Mouse (Mus musculus): ENCODE measurements around the gene Axdnd1. TPM values are rescaled to one million over a fixed set of nuclear protein-coding genes. Genes with fewer than 3 reads are reported as not detected.

Gene Axdnd1
- total RNA-seq (2021), result 1 to 10 TPM in 1 of 2 experiments, under 1 TPM in 1; 0.89 to 1.1 TPM
- long read RNA-seq, result 0 reads

DNA sequence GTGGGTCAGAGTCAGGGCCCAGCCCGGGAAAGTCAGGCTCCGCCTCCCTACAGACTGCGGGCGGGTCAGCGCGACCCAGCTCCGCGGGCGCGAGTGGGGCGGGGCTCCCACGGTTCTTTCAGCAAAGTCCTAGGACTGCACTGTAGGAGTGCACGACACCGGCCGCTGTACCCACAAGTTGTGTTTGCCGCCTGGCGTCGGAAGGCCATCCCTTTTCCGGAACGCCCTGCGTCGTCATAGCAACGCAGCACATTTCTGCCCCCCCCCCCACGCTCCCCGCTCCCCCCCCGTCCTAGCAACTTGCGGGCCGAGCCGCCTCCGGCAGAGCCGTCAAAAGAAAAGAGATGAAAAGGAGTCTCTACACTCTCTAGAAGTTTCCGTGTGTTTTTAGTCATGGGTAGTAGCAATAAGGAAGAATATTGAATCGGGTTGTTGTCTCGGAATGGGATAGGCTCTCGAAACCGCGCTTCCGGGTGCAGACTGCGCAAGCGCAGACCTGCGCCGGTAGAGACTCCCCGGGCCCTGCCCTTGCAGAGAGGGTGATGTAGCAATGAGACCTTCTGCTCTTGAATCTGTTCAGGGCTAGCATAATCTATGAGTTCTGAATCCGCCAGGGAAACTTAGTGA lies at the start of gene Axdnd1:
Gene Axdnd1, minus strand, starts transcription at position 489 of the 627 bp plus-strand sequence.
- DNase-seq (ENCODE audit: low spot score in 2 of 2), result peak; percentile 77 to 84

DNA sequence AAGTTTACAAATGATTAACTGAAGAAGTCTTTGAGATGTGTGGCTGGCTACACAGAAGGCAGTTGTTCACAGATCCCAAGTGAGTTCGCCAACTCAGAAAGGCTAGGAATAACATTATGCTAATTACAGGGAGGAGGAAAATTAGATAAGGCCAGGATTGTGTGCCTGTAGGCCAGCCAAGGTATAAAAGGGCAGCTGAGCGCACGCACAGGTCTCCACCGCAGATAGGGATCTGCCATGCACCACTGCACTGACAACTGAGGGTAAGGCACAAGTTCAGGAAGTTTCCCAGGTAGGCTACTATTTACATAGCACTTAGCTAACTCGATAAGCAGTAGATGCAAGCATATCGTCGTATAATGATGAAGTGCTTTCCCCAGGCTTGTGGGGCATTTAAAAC lies 49.6 kb upstream of the Axdnd1 start:
- DNase-seq (ENCODE audit: low spot score in 2 of 2), result no peak

DNA sequence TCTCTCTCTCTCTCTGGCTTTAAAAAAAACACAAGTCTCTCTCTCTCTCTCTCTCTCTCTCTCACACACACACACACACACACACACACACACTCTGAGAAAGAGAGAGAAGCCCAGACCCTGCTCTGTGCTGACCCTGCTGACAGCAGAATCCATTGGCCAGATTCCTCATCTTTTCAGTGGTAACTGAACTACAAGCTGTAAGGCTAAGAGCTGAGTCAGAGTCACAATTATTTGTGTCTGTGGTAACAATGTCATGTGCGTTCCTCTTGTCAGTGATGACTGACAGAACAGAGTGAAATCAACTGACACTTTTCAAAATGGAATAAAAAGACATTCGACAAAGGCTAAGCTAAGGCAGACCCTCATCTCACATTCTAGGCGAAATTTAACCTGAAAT lies 47.6 kb upstream of the Axdnd1 start:
- no peak for DNase-seq (ENCODE audit: low spot score in 2 of 2)

DNA sequence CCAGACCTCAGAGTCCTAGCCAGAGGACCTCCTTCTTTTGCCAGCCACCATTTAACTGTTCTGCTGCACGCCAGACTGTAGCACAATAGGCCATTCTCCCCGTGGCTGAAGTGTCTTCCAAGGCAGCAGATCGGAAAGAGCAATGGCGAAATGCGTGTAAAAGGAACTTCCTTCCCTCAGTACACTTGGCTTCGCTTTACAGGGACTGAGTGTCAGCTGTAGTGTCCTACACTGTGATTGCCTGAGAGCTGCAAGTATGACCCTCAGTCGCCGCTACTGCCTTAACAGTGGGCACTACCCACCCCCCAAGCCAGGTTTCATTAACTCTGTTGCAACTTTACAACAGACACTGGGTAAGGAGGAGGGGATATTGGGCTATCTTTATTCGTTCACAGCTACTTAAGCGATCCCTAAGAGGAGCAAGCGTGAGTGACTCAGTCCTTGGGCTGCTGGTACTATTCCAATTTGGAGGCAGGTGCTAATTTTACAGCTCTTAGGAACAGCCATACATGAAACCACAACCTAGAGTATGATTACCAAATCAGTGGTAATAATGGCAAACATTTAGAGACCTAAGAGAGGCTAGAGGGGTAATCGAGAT lies 46.8 kb upstream of the Axdnd1 start:
- no peak for DNase-seq (ENCODE audit: low spot score in 2 of 2)

DNA sequence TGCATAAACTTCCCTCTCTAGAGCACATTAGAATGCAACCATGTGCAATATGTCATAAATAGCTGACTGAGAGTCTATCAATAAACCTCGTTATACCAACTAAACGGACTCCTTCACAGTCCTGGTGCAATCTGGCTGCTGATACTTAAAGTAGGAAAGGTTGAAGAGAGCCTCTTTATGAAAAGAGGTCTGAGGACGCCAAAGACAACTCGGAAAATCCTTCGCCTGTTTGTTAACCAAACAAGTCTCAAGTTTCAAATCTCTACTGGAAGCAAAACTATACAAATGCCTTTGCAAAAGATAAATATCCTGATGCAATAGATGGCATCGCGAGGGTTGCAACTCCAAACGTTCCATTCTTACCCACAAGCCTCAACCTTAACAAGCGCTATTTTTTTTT lies 44.0 kb upstream of the Axdnd1 start:
- no peak for DNase-seq (ENCODE audit: low spot score in 2 of 2)

DNA sequence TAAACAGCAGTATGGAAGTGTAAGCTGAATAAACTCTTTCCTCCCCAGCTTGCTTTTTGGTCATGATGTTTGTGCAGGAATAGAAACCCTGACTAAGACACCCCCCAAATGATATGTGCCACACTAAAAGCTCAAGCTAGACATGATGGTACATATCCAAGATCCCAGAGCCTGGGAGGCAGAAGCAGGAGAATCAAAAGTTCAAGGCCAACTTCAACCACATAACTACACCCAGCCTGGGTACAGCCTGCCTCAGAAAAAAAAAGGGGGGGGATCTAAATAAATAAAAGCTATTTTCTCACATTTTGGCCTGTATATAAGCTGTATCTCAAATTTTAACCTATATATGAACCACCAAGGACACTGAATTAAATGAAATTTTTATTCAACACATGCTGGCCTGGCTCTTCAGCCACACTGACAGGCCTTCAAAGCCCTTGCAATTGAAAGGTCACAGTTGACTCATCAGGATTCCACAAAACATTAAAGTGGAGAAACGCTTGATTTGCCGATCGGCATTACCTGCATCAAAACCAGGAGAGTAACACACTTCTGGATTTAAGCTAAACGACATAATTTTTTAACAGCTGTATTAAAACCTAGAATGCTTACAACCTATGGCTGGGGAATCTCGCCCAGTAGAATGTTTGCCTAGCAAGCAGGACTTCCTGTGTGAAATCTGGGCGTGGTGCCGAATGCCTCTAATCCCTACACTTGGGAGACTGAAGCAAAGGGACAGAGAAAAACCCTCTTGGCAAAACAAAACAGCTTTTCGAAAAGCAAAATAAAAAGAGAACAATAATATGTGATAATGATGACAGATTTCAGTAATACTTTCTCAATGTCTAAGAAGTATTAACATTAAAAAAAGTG lies 43.3 kb upstream of the Axdnd1 start:
- no peak for DNase-seq (ENCODE audit: low spot score in 2 of 2)

DNA sequence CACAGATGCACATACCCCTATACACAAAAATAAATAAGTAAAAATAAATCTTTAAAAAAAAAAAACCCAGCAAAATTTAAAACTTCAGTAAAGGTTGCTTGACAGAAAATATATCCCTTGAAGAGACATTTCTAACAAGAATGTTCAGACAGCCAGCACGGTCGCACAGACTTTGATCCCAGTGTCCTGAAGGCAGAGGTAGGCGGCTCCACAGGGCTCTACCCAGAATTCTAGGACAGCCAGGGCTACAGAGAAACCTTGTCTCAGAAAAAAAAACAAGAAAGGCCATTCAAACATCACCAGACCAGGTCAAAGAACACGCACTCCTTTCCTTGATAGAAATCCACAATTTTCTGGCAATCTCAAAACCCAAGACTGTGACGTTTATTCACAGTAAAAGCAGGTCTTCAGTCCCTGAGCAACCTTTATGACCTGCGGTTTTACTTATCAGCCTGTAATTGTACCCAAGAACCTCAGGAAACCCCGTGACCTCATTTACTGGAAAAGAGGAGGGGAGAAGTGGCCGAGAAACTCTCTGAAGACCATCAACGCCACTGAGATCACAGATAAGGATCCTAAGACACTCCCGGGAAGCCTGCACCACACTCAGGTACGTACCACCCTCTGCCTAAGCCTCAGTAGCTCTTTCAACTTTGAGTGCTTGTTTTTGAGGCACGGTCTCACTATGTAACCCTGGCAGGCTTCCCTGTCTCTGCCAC lies 41.5 kb upstream of the Axdnd1 start:
- DNase-seq (ENCODE audit: low spot score in 2 of 2), result no peak

DNA sequence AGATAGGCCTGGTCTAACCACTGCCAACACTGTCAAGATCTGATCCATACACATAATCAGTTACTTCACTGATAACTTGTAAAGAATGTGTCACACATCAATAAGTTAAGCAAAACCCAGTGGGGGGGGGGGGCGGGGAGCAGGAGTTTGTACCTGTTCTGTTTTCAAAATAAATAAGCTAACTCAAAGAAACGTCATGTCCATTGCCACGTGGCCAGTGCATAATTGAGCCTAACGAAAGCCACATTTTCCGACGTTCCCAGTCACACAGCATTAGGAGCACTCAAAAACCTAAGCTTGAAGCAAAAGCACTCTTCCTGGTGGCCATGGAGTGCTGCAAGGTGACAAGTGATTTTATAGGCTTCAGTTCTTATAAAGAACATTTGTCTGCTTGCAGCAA lies 40.1 kb upstream of the Axdnd1 start:
- DNase-seq (ENCODE audit: low spot score in 2 of 2), result no peak

DNA sequence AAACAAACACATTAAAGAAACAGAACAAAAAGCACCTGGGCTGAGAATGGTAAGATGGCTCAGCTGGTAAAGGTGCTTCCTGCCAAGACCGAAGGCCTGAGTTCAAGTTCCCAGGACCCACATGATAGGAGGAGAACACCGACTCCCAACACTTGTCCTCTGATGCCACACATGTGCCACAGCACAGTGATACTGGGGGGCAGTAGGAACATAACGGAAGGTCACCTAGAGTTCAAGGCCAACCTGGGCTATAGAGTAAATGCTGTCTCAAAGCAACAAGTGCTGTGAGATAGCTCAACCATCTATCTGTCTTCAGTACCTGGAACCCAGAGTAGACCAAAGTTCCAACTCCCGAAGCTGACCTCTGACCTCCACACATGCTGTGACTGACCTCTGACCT lies 39.3 kb upstream of the Axdnd1 start:
- DNase-seq (ENCODE audit: low spot score in 2 of 2), result no peak

DNA sequence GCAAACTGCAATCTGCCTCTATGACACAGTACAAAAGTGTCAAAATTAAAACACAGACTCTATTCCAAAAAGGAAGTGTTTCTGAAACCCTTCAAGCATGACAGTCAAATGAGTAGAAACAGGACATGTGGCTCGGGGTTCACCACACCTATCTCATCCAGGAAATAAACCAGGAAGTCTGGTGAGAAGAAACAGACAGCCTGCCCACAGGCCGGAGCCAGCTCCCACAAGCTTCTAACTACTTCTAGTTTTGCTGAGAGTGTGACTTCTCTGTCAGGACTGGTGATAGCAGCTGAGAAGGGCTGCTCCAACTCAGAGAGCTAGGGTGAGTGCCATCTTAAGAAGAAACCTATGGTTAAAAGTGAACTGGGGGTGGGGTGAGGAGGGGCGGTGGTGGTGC lies 38.7 kb upstream of the Axdnd1 start:
- DNase-seq (ENCODE audit: low spot score in 2 of 2), result no peak

DNA sequence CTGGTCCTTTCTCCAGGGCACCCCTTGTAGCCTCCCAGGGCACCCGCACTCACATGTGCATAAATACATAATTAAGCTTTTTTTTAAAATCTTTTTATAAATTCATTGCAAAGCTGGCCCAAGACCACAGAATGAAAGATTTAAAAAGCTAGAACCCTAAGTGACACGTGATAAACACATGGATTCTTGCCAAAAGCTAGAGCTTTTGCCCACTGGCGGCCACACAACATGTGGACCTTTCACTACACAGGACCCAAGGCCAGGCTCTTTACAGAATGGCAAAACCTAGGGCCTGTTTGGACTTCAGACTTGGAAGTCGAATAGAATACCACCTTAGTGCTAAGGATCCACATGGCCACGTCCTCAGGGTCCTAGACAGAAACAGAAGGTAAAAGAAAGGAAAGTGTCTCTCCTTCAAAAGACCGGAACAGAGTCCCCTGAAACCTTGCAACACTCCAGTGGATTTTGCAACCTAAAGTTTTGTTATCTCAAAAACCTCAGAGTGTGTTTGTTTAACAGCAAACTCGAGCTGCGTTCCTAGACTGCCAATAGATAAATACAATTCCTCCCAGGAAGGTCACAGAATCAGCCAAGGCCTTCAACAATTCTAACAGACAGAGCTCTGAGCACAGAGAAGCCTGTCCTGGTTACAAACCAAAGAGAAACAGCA lies 37.6 kb upstream of the Axdnd1 start:
- DNase-seq (ENCODE audit: low spot score in 2 of 2), result no peak

DNA sequence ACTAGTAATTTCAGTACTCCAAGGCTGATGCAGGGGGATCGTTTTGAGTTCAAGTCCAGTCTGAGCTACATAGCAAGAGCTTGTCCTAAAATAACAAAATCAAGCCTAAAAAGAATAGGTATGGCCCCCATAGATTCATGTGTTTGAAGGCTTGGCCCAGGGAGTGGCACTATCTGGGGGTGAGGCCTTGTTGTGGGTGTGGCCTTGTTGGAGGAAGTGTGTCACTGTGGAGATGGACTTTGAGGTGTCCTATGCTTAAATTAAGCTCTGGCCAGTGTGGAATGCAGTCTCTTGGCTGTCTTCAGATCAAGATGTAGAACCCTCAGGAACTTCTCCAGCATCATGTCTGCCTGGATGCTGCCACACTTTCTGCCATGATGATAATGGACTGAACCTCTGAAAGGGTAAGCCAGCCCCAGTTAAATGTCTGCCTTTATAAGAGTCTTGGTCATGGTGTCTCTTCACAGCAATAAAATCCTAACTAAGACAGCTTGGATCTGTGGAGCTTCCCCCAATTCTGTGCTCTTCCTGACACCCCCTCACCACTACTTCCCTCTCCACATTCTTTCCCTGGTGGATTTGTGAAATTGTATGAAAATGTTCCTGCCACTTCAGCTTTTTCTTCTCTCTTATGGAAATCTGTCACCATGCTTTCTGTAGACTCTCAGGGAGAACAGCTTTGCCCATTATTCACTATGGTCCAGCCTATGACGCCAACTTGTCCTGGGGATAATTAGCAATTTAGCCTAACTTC lies 34.2 kb upstream of the Axdnd1 start:
- no peak for DNase-seq (ENCODE audit: low spot score in 2 of 2)

DNA sequence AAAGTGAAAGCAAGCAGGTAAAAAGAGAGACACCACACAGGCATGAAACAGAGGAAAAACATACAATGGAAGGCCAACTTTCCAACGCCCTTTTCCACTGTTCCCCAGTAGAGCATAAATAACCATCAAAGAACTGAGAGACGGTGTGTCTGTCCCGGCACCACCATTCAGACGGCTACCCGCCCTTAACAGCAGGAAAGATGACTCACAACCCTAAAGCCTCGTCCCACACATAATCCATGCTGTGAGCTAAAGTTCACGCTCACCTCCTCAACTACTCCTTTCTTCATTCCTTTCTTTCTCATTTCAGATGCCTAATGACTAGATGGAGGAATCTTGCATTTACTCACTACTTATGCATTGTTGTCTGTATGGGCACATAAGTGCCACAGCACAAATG lies 33.4 kb upstream of the Axdnd1 start:
- DNase-seq (ENCODE audit: low spot score in 2 of 2), result no peak

DNA sequence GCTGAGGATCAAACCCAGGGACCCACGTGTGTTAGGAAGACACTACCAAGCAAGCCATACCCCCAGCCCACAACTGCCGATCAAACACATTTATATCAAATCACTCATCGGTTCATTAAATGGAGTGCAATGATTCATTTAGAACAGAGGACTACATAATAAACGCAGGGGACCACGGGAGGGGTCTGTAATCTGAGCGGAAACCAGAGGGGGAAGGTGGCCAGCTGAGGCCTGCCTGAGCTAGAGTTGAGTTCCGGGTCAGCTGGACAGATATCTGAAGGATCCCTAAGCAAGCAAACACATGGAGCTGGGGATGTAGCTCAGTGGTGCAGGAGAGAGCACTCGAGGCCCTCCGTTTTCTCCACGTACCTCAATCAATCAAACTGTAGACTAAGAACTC lies 32.9 kb upstream of the Axdnd1 start:
- DNase-seq (ENCODE audit: low spot score in 2 of 2), result no peak

DNA sequence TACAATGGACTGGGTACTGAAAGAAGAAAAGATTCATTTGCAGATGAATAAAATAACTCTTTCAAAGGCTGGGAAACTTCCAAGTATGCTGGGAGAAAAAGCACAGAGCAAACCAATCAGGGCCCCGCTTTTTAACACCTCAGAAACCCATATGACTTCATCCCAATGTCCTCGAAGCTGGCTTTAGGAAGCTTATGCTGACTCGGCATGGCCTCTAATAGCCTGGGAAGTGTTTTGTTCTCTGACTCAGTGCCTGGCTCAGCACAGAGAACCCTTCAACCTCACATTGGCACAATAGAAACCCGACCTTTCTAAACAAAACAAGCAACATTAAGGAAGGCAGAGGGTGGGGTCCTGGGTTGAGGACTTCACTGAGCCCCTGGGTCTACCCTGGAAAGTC lies 29.5 kb upstream of the Axdnd1 start:
- no peak for DNase-seq (ENCODE audit: low spot score in 2 of 2)

DNA sequence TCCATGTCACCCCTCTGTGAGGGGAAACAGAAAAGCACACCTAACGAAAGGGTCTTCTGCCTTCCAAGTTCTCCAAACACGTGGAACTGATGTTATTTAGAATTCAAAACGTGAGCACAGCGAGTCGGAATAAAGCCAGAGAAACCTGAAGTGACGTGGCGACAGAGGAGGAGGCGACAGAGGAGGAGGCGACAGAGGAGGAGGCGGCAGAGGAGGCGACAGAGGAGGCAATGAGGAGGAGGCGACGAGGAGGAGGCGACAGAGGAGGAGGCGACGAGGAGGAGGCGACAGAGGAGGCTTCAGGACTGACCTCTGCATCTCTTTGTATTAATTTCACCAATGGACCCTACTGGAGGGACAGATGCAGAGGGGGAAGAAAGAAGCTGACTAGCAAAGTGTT lies 28.7 kb upstream of the Axdnd1 start:
- no peak for DNase-seq (ENCODE audit: low spot score in 2 of 2)

DNA sequence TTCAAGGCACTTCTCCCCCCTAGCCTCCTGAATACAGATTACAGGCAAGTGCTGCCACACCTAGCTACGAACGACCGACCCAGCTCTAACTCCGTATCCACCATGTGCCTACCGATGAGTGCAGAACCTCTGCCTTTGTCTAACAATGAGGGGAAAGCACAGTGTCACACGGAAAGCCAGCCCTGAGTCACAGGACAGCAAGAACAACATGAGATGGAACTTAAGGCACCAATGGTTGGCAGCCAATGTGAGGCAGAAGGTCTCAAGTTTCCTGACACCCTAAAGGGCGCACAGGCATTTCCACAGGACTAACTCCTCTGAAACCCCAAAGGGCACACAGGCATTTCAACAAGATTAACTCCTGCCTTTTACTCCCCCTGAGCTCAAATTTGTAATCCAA lies 28.1 kb upstream of the Axdnd1 start:
- DNase-seq (ENCODE audit: low spot score in 2 of 2), result no peak

DNA sequence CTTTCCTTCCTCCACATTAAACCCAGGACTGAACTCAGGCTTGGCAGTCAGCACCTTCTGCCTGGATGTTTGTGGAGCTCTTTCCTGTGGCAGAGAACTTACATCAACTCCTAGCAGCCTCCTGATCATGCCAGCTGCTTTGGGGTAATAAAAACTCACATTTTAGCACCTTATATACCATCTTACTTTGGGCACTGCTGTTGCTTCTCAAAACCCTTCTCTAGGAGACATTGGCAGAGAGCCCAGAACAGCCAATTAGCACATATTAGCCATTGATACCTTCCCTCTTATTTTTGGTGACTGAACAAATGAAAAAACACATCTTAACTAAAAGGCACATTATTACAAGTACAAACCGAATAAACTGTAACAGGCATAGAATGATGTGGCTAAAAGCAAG lies 24.1 kb upstream of the Axdnd1 start:
- DNase-seq (ENCODE audit: low spot score in 2 of 2), result no peak

DNA sequence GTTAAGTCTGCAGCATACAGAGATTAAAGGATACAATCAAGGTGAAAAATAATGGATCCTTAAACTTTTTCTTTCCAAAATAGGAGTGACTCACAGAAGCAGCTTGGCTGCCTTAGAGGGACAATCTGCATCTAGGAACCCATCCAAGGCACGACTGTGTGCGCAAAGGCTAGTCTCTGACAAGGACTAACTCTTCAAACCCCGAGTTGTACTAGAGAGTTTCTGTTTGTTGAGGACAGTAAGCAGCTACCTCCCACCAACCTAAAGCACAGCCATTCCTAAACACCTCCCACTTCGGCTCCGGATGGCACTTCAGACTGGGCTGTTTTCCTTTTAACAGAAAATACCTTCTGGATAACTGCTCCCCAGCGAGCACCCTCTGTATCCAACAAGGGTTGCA lies 21.8 kb upstream of the Axdnd1 start:
- no peak for DNase-seq (ENCODE audit: low spot score in 2 of 2)

DNA sequence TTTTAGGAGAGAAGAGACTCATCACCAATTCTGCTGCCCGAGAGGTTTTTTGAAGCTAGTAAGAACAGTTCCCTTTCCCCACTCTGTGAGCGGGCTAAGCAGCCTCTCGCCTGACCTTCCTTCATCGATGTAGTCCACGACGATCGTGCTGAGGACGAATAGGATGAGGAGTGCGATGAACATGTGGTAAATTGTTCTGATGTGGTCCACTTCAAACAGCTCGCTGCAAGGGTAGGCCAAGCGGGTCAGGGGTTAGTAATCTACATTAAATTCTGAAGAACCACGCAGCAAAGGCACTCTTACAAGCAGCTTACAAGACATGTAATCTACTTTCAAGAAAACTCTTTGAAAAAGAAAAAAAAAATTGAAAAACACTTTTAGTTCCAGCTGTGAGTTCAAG lies 21.3 kb upstream of the Axdnd1 start:
- no peak for DNase-seq (ENCODE audit: low spot score in 2 of 2)

DNA sequence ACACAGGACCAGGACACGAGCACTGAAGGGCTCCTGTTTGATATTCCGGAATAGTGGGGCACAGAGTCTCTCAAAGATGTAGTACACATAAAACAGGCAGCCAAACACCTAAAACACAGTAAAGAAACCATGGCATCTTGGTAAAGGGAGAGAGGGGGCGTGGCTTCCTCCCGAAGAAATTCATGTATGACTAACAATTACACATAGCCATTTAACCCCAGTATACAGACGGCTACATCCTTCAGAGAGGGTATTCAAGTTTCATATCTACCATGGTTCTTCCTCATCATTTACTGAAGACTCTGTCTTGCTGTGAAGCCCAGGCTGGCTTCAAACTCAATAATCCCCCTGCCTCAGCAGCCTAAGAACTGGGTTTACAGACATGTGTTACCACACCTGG lies 16.8 kb upstream of the Axdnd1 start:
- no peak for DNase-seq (ENCODE audit: low spot score in 2 of 2)

Measured in layer of hippocampus, postnatal 10 days (tissue).